Mouse (Mus musculus): ENCODE results near the gene Sdc4.
A peak's percentile ranks its signal among the peaks of the same experiment; 100 is the strongest.

Gene Sdc4

DNA sequence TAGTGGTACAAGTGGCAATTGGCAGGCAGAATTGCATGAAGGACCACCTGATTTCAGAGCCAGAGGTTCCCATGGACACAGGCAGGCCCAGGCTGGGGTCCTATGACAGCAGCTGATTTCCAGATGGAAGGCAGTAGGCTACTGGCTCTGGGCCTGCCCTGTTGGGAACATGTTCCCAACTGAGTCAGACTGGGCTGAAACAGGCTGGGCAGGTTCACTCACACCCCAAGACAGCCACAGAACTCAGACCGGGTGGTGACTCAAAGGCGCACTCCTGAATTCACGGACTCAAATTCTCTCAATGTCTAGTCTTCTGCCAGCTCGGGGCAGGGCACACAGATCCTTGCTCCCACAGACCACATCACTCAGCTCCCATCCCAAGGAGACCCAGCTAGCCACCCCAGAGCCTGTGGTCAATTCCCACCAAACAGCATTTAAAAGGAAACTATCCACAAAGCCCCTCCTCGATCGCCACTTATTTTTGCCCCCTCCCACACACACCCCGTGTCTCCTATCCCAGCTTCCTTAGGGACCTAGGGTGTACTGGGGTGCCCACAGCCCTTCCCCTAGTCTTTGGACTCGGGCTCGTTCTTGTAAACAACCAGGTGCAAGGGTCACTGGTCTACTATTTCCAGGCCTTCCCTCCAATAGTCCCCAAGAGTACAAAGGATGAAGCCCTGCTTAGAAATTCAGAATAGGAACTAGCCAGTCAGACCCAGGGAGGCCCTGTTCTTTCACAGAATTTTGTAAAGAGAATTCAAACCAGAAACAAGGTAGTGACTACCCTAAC, 11.8 kb downstream of the Sdc4 start:
- no peak for DNase-seq (ENCODE audit: low read depth, low spot score)

DNA sequence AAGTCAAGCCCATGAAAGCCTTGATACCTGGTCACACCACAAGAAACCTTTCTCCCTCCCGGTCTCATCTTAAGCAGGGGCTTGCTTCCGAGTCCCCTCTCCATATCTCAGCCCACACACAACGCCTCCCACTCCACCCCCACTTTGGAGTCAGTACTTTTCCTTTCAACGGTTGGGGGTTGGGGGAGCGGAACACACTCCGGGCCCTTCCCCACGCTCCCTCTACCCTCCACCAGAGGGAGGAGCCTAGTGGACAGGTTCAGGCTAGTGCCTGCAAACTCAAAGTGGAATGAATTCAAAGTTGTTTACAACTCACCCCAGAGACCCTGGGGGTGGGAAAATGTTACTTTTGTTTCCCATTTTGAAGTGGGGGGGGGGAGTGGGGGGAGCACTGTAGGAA, 13.0 kb downstream of the Sdc4 start:
- DNase-seq (ENCODE audit: low read depth, low spot score): no peak

DNA sequence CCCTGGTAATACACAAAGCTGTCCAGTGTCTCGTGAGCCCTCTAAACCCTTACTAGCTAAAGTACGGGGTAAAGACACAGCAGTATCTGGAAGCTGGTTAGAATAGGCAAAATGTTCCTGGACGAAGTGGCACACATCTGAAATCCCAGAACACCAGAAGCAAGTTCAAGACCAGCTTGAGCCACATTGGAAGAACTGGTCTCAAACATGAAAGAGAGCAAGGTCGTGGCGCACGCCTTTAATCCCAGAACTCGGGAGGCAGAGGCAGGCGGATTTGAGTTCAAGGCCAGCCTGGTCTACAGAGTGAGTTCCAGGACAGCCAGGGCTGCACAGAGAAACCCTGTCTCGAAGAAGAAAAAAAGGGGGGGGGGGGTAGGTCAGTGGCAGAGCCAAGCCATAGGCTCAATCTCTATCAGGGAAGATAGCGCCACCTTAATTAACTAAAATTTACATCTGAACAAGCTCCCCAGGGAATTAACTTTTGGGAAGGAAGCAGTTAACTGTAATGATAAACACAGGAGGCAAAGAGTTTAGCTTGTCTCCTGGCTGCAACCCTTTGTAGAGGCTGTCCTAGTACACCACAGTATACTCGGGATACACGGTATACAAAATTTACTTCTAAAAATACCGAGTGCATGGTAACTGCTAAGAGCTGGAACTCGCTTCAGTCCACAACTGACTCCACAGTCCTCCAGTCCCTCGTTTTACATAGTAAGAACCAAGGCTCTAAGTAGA, 13.6 kb downstream of the Sdc4 start:
- no peak for DNase-seq (ENCODE audit: low read depth, low spot score)

DNA sequence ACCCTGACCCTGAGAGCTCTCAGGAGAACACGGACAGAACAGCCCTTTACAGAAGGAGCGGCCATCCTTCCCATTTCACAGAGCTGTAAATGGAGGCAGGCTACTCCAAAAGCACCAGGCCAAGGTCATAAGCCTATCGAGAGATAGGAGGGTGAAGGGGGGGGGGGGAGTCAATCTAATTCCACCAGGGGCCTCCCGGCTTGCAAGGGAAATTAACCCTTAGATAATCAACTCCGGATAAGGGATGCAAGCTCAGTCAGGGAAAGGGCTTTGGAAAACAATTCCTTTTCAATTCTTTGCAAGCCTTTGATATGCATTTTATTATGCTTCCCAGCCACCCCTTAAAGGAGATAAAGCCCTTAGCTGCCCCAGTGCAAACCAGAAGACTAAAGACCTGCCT, 15.2 kb downstream of the Sdc4 start:
- no peak for DNase-seq (ENCODE audit: low read depth, low spot score)

DNA sequence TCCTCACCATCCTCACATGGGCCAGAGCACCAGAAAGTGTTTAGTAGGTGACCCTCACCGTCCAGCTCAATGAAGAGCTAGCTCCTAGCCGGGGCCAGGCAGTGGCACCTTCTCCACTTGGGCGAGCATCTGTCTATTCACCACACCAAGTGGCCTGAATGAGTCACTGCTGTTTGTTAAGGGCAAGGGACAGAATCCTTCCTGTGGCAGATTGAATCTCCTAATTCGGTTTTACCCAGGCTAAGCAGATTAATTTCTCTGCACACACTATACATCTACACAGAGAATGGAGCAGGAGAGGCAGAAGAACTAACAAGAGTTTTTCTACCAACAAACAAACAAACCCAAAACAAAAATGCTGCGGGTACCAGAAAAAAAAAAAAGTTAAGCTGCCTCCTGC, 16.7 kb downstream of the Sdc4 start:
- no peak for DNase-seq (ENCODE audit: low read depth, low spot score)

DNA sequence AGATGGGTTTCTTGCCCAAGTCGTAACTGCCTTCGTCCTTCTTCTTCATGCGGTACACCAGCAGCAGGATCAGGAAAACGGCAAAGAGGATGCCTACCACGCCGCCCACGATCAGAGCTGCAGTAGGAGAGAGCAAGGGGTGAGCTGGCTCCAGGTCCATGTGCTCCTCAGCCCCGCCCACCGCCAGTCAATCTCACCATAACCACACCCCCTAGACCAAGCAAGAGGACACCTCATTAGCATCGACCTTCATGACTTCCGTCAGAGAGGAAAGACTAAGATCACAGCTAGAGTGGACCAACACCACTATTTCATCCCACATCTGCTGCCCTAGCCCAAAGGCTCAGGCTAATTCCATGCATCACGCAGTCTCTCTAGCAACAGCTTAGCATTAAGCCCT, 17.6 kb downstream of the Sdc4 start:
- DNase-seq (ENCODE audit: low read depth, low spot score): no peak

DNA sequence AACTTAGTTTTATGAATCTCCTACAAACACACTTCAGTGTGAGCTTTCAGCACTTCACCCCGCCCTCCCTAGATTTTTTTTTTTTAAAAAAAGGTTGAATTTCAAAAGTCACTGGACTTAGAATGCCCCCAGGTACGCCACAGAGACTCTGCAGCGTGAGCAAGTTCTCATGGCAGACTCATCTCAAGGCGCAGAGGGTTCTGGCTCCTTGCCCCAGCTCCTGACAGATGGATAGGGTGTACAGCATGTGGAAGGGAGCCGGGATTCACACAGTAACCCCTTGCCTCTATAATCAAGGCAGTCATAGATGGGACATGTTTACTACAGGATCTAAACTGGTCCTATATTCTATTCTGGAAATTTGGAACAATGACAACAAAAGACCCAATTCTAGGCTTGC, 18.3 kb downstream of the Sdc4 start:
- no peak for DNase-seq (ENCODE audit: low read depth, low spot score)

DNA sequence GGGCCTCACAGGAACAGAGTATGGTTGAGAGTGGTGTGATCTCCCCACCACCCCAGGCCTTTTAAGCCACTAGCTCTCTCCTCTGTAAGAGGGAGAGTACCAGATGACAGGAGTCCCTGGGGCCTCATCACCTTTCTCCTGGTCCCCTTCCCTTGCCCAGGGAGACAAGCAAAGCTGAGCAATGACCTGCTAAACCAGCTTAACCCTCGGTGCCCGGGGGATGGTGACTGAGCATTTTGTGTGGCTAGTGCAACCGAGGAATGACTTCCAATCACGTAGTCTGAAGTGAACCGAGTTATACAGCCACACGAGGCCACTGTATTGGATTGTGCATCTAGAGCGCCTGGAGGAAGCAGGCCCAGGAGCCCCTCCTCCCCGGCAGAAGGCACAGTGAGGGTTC, 19.3 kb downstream of the Sdc4 start:
- DNase-seq (ENCODE audit: low read depth, low spot score): no peak

DNA sequence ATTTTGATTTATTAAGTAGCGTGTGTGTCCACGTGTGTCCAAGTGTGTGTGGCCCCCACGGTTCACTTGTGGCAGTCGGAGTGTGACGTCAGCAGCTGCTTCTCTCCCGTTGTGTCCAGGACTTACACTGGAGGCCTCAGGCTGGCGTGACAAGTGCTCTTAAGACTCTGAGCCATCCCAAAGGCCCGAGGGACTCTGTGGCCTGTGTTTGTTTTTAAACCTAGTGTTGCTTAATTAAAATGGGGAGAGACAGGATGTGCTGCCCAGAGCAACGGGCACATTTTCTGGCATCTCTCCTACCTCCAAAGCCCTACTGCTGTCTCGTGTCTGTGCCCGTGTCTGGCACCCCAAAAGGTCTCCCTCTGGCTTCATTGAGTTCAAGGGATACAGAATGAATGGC, 20.2 kb downstream of the Sdc4 start:
- DNase-seq (ENCODE audit: low read depth, low spot score): no peak

DNA sequence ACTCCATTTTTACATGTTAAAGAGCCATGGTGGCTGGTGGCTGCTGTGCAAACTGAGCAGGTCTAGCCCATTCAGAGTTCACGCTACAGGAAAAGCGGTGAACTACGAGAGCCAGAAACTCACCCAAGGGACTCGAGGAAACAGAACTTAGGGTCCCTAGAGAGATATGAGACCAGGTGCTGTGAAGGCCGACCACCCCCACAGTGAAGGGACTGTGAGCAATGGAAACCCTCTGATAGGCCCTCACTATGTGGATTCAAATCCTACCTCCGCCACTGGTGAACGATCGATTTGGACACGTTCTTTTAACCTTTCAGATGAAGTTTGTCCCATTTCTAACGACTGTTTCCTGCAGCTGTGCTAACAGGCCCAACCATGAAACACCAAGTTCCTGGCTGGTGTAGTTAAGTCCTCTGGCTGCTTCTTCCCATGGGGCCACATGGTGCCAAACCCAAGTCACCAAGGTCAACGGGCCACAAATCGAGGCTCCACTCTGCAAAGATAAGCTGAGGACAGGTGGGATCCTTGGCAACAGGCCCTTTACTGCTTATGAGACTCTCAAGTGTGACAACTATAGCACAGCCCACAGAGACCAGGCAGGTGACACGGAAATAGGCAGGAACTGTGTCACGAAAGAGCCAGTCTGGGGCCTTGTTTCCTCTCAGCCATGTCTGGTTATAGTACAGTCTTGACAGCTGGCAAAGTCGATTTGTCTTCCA, 20.9 kb downstream of the Sdc4 start:
- no peak for DNase-seq (ENCODE audit: low read depth, low spot score)

DNA sequence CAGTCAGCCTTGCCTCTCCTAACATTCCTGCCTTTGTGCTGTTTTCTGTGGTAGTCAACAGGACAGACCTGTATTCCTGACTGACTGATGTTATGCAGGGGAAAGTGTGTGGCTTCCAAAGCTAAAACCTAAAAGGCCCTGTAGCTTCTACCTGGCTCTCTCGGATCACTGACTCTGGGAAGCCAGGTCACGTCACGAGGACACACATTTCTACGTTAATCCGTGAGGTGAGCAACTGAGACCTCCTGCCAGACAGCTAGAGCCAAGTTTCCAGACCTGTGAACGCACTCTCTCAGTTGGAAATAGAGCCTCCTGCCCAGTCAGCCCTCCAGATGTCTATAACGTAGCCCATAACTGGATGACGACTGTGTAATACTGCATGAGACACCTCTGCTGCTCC, 21.7 kb downstream of the Sdc4 start:
- DNase-seq (ENCODE audit: low read depth, low spot score): no peak

DNA sequence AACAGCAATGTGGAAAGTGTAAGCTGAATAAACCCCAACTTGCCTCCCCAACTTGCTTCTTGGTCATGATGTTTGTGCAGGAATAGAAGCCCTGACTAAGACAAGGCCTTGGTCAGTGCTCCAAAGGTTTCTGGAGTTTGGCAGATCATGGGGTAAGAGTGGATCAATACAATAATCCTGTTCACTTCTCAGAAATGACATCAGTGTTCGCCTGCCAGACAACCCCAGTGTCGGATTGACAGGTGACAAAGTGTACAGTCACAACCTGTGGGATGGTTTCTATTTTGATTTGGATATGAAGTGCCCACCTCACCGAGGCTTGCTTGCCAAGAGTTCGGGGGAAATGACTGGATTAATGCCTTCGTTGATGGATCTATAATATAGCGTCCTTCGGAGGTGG, 22.4 kb downstream of the Sdc4 start:
- DNase-seq (ENCODE audit: low read depth, low spot score): no peak

DNA sequence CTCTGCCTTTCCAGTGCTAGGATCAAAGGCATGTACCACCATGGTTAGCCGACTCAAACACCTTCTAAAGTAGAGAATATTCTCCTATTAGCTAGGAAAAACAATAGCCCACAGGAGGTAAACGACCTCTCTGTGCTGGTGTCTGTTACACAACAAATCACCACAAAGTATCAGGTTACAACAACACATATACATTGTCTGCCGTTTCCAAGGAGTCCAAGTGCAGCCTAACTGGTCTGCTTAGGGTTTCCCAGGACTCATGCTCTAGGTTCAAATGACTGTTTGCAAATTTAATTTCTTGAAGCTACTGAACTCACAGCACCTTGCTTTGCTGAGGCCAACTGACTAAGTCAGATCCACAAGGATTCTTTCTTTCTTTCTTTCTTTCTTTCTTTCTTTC, 24.2 kb downstream of the Sdc4 start:
- no peak for DNase-seq (ENCODE audit: low read depth, low spot score)

DNA sequence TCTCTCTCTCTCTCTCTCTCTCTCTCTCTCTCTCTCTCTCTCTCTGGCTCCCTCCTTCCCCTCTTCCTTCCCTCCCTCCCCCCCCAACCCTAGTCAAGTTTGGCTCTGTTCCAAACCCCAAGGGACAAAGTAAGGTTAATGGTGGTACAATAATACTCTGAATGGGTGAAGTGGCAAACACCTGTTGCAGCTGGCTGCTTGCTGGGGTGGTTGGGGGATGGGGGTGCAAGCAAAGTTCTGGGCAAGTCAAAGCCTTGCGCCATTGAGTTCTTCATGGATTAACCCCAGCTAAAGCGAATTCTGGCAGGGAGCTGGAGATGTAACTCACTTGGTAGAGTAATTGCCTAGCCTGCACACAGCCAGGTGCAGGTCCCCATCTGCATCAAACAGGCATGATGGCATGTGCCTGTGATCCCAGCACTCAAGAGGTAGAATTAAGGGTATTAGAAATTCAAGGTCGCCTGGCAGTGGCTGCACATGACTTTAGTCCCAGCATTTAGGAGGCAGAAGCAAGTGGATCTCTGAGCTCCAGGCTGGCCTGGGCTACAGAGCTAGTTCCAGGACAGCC, 25.3 kb downstream of the Sdc4 start:
- no peak for DNase-seq (ENCODE audit: low read depth, low spot score)

DNA sequence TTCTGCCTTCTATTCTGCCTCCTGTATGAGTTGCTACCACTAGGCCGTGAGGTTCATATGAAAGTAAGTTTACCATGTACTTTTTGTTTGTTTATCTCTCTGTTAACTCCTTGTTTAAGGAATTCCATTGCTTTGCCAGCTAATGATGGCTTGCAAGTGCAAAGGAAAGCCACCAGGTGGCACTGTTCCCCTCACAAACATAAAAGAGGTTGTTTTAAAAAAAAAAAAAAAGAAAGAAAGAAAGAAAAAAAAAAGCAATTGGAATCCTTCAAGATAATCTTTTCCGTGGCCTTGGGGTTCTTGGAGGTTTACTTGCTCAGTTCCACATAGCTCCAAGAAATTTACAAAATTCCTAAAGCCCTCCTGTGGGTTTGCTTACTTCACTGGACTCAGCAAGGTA, 26.5 kb downstream of the Sdc4 start:
- no peak for DNase-seq (ENCODE audit: low read depth, low spot score)

DNA sequence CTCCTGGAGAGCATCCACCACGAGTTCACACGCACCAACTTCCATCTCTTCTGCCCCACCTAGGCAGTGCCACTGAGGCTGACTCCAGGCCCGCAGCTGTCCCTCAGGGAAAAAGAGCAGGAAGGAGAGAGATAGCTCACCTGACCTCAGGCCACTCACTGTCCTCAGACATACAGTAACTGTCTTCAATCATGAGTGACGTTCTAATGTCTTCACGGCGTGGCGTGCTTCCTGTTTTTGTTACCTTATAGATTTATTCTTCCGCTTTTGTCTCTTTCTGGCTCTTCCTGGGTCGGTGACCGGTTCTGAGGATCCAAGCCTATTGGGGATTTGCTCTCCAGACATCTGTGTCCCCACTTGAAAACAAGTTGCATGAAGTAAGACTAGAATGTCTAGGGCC, 29.1 kb downstream of the Sdc4 start:
- no peak for DNase-seq (ENCODE audit: low read depth, low spot score)

DNA sequence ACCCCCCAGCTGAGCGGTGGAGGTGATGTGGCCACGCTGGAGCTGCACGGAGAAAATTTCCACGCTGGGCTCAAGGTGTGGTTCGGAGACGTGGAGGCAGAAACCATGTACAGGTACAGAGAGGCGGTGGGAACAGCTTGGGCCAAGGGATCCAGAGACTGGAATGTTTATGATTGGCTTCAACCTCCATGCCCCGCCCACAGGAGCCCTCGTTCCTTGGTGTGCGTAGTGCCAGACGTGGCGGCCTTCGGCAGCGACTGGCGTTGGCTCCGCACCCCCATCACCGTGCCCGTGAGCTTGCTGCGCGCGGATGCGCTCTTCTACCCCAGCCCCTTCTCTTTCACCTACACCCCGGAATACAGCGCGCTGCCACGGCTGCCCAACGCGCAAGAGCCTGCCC, 29.5 kb downstream of the Sdc4 start:
- DNase-seq (ENCODE audit: low read depth, low spot score): no peak

DNA sequence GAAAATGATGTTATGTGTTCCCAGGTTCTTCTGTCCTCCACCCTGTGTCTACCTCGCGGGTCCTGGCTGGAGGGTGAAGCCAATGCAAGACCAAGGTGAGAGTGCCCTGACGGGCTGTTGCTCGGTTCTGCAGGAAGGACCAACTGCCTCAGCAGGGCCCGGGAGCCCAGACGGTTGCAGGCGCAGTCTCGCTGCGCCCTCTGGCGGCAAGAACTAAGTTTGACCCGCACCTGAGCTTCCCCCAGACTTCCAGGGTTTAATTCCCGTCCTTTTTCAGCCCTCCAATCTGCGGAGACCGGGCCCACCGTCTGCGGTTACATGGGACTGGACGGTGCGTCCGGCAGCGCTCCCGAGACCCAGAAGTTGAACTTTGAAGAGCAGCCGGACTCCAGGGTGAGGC, 36.0 kb downstream of the Sdc4 start:
- DNase-seq (ENCODE audit: low read depth, low spot score): peak; percentile 66

DNA sequence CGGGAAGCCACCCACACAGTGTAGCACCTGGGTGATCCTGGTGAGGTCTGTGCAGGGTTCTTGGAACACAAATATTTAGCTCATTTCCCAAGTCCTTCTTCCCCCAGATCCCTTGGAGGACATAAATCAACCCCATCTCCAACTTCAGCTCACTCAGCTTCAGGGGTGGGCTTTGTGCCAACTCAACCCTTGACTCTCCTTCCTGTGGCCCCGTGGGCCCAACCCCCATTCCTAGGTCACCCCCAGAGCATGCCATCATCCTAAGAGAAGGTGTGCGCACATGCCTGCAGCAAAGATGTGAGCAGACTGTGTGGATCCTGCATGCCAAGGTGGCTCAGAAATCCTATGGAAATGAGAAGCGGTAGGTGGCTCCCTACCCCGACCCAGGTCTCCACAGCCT, 38.2 kb downstream of the Sdc4 start:
- no peak for DNase-seq (ENCODE audit: low read depth, low spot score)

DNA sequence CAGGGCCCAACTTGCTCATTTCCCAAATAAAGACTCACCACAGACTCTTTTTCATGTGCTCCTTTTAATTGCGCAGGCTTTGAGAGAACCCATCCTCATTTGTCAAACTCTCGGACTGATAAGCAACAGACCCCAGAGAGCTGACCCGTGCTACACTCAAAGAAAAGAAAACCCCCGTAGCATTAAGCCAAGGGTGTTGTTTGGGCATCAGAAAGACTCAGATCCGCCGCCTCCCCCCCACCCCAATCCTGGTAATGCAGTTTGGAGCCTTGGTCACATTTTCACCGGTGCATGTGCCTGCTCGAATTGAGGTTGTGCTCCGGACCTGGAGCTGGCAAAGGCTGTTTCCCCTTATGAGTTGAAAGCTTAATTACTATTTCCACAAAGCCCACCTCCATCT, 38.6 kb downstream of the Sdc4 start, which contains the start of gene Matn4:
Gene Matn4, minus strand, starts transcription at position 101 of the 400 bp plus-strand sequence.
- no peak for DNase-seq (ENCODE audit: low read depth, low spot score)

DNA sequence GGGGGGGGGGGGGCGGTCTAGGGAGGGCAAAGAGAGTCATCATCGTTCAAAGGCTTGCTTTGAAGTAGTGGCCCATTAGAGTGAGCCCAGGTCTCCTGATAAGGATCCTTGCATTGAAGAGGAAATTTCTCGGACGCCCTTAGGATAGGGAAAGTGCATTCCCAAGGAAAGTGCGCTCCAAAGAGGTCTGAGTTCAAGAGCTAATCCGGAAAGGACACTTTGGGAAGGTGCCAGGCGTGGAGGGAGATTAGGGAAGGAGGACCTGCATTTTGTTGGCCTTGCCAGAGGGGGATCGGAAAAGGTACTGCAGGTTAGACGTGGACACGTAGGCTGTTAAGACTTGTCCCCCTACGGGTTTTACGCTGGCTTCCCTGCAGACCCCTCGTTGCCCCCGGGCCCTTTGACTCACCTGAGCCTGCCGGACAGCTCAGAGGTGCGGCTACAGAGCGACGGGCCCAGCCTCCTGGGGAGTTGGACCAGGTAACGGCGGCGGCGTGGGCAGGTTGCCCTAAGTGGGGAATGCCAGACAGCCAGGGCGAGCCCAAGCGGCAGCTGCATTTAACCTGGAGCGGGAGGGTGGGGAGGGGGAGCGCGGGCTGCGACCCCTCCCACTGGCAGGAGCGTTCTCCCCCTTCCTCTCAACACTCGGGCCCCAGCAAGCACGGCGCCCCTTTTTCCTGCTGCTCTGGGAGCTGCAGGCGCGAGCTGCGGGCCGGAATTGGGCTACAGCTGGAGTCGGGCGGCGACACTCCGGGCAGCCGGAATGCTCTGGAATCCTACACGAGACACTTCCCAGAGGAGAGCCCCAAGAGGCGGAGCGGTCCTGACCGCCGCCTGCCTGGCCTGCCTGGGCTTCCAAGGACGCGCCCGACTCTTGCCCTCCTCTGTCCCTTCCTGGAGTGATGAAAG, 39.4 kb downstream of the Sdc4 start:
- DNase-seq (ENCODE audit: low read depth, low spot score): no peak

Data from WW6 (cell line).